Mouse (Mus musculus): ENCODE measurements around the gene Cdh5.

DNA sequence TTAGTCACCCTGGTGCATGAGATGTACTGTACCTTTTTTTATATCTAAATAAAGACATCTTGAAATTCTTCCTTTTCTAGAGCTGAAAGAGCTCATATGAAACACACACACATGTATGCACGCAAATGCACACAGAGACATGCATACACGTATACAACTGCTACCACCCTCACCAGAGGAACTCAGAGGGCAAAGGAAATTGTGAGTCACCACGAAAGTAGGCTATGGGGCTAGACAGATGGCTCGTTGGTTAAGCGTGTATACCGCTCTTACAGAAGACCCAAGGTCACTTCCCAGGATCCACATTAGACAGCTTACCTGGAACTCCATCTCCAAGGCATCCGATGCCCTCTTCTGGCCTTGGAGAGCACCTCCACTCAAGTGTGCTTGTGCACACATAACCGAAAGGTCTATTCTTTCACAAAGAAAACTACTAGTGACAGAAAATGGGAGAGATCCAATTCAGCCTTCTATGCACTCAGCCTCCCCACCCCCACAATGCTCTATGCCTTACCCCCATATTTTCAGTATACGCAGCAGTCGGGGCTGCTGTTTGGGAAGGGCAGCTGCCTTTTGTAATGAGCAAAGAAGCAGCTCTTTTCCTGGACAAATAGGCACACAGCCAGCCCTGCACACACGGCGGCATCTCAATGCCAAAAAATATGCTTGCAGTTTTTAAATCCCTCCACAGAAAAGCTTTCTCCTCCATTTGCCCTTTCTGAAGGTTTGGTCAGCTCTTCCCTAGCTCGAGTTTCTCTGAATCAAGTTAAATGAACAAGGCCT lies 43.2 kb downstream of the Cdh5 start:
- no peak for TF ChIP-seq POLR2A (IDR thresholded peaks at IDR 0.05; ENCODE audit: low read depth, low read length)
- peak; percentile 26; the same call in 1 of the 2 replicates for TF ChIP-seq CTCF (IDR thresholded peaks at IDR 0.05; ENCODE audit: borderline replicate concordance, insufficient read depth, low read length)
